Mouse (Mus musculus) midbrain, embryonic 16.5 days (tissue): ENCODE data around the gene Hspb11. TPM values are rescaled to one million over a fixed set of nuclear protein-coding genes. Genes with fewer than 3 reads are reported as not detected.

Experiments
- ATAC-seq: fragments of 200-750 bp; cut with Nextera tagmentation; 2 replicates; pipeline ENCODE4 v1.8.0; 2017; ENCODE audit warnings: moderate TSS enrichment
- H3K27ac ChIP-seq: fragments of 300-500 bp; sonication (generic); 2 replicates; pipeline ENCODE4 v1.5.1; 2014; ENCODE audit warnings: mild to moderate bottlenecking, low read length, mixed read lengths
- H3K27me3 ChIP-seq: fragments of 300-500 bp; sonication (generic); 2 replicates; pipeline ENCODE4 v1.6.1; 2014; ENCODE audit warnings: low read depth, low read length, mixed read lengths; ENCODE audit not compliant: control insufficient read depth, insufficient read depth
- H3K36me3 ChIP-seq: fragments of 300-500 bp; sonication (generic); 2 replicates; pipeline ENCODE4 v1.6.1; 2014; ENCODE audit warnings: mild to moderate bottlenecking, low read length, moderate library complexity, mixed read lengths; ENCODE audit not compliant: control insufficient read depth, insufficient read depth
- H3K4me1 ChIP-seq: fragments of 300-500 bp; sonication (generic); 2 replicates; pipeline ENCODE4 v1.6.1; 2014; ENCODE audit warnings: mild to moderate bottlenecking, low read length, mixed read lengths; ENCODE audit not compliant: control insufficient read depth, insufficient read depth
- H3K4me2 ChIP-seq: fragments of 300-500 bp; sonication (generic); 2 replicates; pipeline ENCODE4 v1.6.1; 2014; ENCODE audit warnings: mild to moderate bottlenecking, low read length, mixed read lengths
- H3K4me3 ChIP-seq: fragments of 300-500 bp; sonication (generic); 2 replicates; pipeline ENCODE4 v1.5.1; 2014; ENCODE audit warnings: low read depth, mild to moderate bottlenecking, low read length, moderate library complexity, mixed read lengths
- H3K9ac ChIP-seq: fragments of 300-500 bp; sonication (generic); 2 replicates; pipeline ENCODE4 v1.6.1; 2014; ENCODE audit warnings: low read depth, low read length, mixed read lengths
- H3K9me3 ChIP-seq: fragments of 300-500 bp; sonication (generic); replicated peaks from 2 replicates; pipeline ENCODE4 v1.6.1; 2014; ENCODE audit warnings: mild to moderate bottlenecking, low read length, mixed read lengths; ENCODE audit not compliant: control insufficient read depth, poor library complexity, severe bottlenecking
- WGBS: fragments of 180-500 bp; shearing (Covaris S2); extraction: QIAGEN DNeasy Blood & Tissue Kit; methylation state at CpG from one replicate; pipeline ENCODE4 v1.1.7; 2014; 5-methylcytosine and 5-hydroxymethylcytosine counted together
- polyA plus RNA-seq: library from polyadenylated mRNA; unstranded; fragments of >200 nt; fragmentation: Nextera tagmentation; extraction: Ambion mirVana; gene quantifications from 2 replicates; pipeline ENCODE4 v1.2.1, GENCODE M21; 2015

Hspb11 gene
- polyA plus RNA-seq, result 35.6 and 39.6 TPM in 2 replicates

GRCm38 (mm10) chr4:107253125-107254091 is at the start of gene Hspb11, which contains the start of gene Lrrc42:
Gene Hspb11 (plus strand): TSS chr4:107253593.
Gene Lrrc42 (minus strand): TSS chr4:107253532.
- Histone ChIP-seq H3K27ac (peak within 1 kb of the TSS; percentile 87), H3K9me3 (no peaks in the 10 kb centered on the region), H3K4me1 (peaks cover 19% of the 10 kb centered on the region), H3K4me3 (peak within 1 kb of the TSS; percentile 83), H3K36me3 (no peaks in the 10 kb centered on the region), H3K27me3 (no peaks in the 10 kb centered on the region), H3K4me2 (peak within 1 kb of the TSS; percentile 77), H3K9ac (peak within 1 kb of the TSS; percentile 85)
- WGBS, result under 1% methylated on average over 75 of the region's 101 CpGs
- ATAC-seq, result peak; percentile 95

- Histone ChIP-seq H3K4me1 (no peaks in the 10 kb centered on the region), H3K9me3 (no peaks in the 10 kb centered on the region), H3K9ac (no peak overlapping the region), H3K4me3 (no peak overlapping the region), H3K27me3 (no peaks in the 10 kb centered on the region), H3K36me3 (peaks cover 8% of the 10 kb centered on the region), H3K4me2 (no peak overlapping the region), H3K27ac (no peak overlapping the region)
- WGBS, result 98% methylated on average over 2 of the region's 2 CpGs
- ATAC-seq, result no peak
Measured at GRCm38 (mm10) chr4:107207016-107207415, 46.4 kb upstream of the Hspb11 start.

- no peak within 1 kb of the TSS for H3K27ac ChIP-seq
- H3K4me1 ChIP-seq, result no peaks in the 10 kb centered on the region
- H3K4me3 ChIP-seq, result no peak within 1 kb of the TSS
- no peak within 1 kb of the TSS for H3K9ac ChIP-seq
- no peaks in the 10 kb centered on the region for H3K9me3 ChIP-seq
- H3K4me2 ChIP-seq, result no peak within 1 kb of the TSS
- no peaks in the 10 kb centered on the region for H3K36me3 ChIP-seq
- no peak for ATAC-seq
- H3K27me3 ChIP-seq, result no peaks in the 10 kb centered on the region
- WGBS, result 91% methylated on average over 3 of the region's 3 CpGs
Measured at GRCm38 (mm10) chr4:107208880-107209279, 44.5 kb upstream of the Hspb11 start, which contains the start of gene Ldlrad1. Gene Ldlrad1 (plus strand): TSS chr4:107209180.

GRCm38 (mm10) chr4:107210483-107211097 is 42.8 kb upstream of the Hspb11 start:
- Histone ChIP-seq H3K9me3 (no peaks in the 10 kb centered on the region), H3K27me3 (no peaks in the 10 kb centered on the region), H3K9ac (no peak overlapping the region), H3K27ac (no peak overlapping the region), H3K4me2 (no peak overlapping the region), H3K4me1 (no peaks in the 10 kb centered on the region), H3K4me3 (no peak overlapping the region), H3K36me3 (no peaks in the 10 kb centered on the region)
- ATAC-seq, result no peak
- 83% methylated on average over 5 of the region's 5 CpGs for WGBS

- H3K4me3 ChIP-seq, result no peak overlapping the region
- no peaks in the 10 kb centered on the region for H3K9me3 ChIP-seq
- H3K36me3 ChIP-seq, result no peaks in the 10 kb centered on the region
- WGBS, result 70% methylated on average over 4 of the region's 4 CpGs
- H3K9ac ChIP-seq, result no peak overlapping the region
- H3K27ac ChIP-seq, result no peak overlapping the region
- no peaks in the 10 kb centered on the region for H3K4me1 ChIP-seq
- no peak for ATAC-seq
- no peak overlapping the region for H3K4me2 ChIP-seq
- no peaks in the 10 kb centered on the region for H3K27me3 ChIP-seq
Measured at GRCm38 (mm10) chr4:107211465-107211864, 41.9 kb upstream of the Hspb11 start.

GRCm38 (mm10) chr4:107211936-107212335 is 41.5 kb upstream of the Hspb11 start:
- Histone ChIP-seq H3K9ac (no peak overlapping the region), H3K4me2 (no peak overlapping the region), H3K27me3 (no peaks in the 10 kb centered on the region), H3K4me3 (no peak overlapping the region), H3K27ac (no peak overlapping the region), H3K36me3 (no peaks in the 10 kb centered on the region), H3K9me3 (no peaks in the 10 kb centered on the region), H3K4me1 (no peaks in the 10 kb centered on the region)
- ATAC-seq, result no peak
- WGBS, result 86% methylated on average over 5 of the region's 5 CpGs

GRCm38 (mm10) chr4:107213279-107214011 is 39.9 kb upstream of the Hspb11 start:
- no peak for ATAC-seq
- Histone ChIP-seq H3K9ac (no peak overlapping the region), H3K27ac (no peak overlapping the region), H3K4me1 (no peaks in the 10 kb centered on the region), H3K36me3 (no peaks in the 10 kb centered on the region), H3K4me2 (no peak overlapping the region), H3K9me3 (no peaks in the 10 kb centered on the region), H3K4me3 (no peak overlapping the region), H3K27me3 (no peaks in the 10 kb centered on the region)
- WGBS, result 78% methylated on average over 12 of the region's 12 CpGs

- Histone ChIP-seq H3K4me1 (no peaks in the 10 kb centered on the region), H3K4me3 (no peak overlapping the region), H3K36me3 (no peaks in the 10 kb centered on the region), H3K4me2 (no peak overlapping the region), H3K9ac (no peak overlapping the region), H3K27ac (no peak overlapping the region), H3K9me3 (no peaks in the 10 kb centered on the region), H3K27me3 (no peaks in the 10 kb centered on the region)
- 87% methylated on average over 9 of the region's 9 CpGs for WGBS
- no peak for ATAC-seq
Measured at GRCm38 (mm10) chr4:107217574-107217973, 35.8 kb upstream of the Hspb11 start.
